Mouse (Mus musculus) cortical plate, adult 2 months (tissue): ENCODE data around the gene Ntsr2.

ENCODE experiments used
- CTCF ChIP-seq: fragments of 200-500 bp; IDR thresholded peaks from 2 replicates; pipeline ENCODE4 v1.5.1; 2011; ENCODE audit warnings: mild to moderate bottlenecking, control low read depth, low read length; ENCODE audit not compliant: insufficient read depth; ENCODE audit errors: extremely low read depth
- POLR2A ChIP-seq: fragments of 200-500 bp; IDR thresholded peaks from 2 replicates; pipeline ENCODE4 v1.6.1; 2011; ENCODE audit warnings: mild to moderate bottlenecking, low read length, control low read depth; ENCODE audit not compliant: insufficient read depth; ENCODE audit errors: extremely low read depth

GRCm38 (mm10) chr12:16649819-16650218, 3.4 kb upstream of the Ntsr2 start:
- TF ChIP-seq POLR2A = no peak
- no peak for TF ChIP-seq CTCF
